Mouse (Mus musculus) ES-Bruce4 (cell line): ENCODE measurements at regions not wholly inside any gene's neighbourhood (a gene's known extent, or its start where the extent isn't known, plus 50 kb on each side); places are given as distances from the start of the nearest gene placed in this dataset.

ENCODE experiments used
- H3K27ac ChIP-seq: 2 replicates; pipeline ENCODE4 v1.5.1; 2012; ENCODE audit warnings: low read length, inconsistent platforms; ENCODE audit not compliant: insufficient read depth
- H3K27me3 ChIP-seq: 2 replicates; pipeline ENCODE4 v1.6.1; 2012; ENCODE audit warnings: mild to moderate bottlenecking, low read length, inconsistent platforms; ENCODE audit not compliant: control insufficient read depth, poor library complexity, insufficient read depth, severe bottlenecking
- H3K36me3 ChIP-seq: 2 replicates; pipeline ENCODE4 v1.6.1; 2012; ENCODE audit warnings: inconsistent platforms, mild to moderate bottlenecking, low read length, moderate library complexity; ENCODE audit not compliant: control insufficient read depth, poor library complexity, insufficient read depth, severe bottlenecking
- H3K4me1 ChIP-seq: one replicate; pipeline ENCODE4 v1.8.1; 2011; ENCODE audit warnings: low read length; ENCODE audit not compliant: control insufficient read depth, insufficient read depth
- H3K4me3 ChIP-seq: 2 replicates; pipeline ENCODE4 v1.5.1; 2011; ENCODE audit warnings: low read depth, mild to moderate bottlenecking, low read length
- H3K9ac ChIP-seq: 2 replicates; pipeline ENCODE4 v1.6.1; 2012; ENCODE audit warnings: low read depth, mild to moderate bottlenecking, inconsistent platforms; ENCODE audit not compliant: poor library complexity, severe bottlenecking
- H3K9me3 ChIP-seq: replicated peaks from 2 replicates; pipeline ENCODE4 v1.6.1; 2012; ENCODE audit warnings: mild to moderate bottlenecking, low read length, inconsistent platforms; ENCODE audit not compliant: control insufficient read depth, poor library complexity, insufficient read depth, severe bottlenecking
- CTCF ChIP-seq: IDR thresholded peaks from one replicate; pipeline ENCODE4 v1.8.1; 2011; ENCODE audit warnings: low read depth, low read length
- EP300 ChIP-seq: IDR thresholded peaks from 2 replicates; pipeline ENCODE4 v1.6.1; 2011; ENCODE audit warnings: low read depth, low read length; ENCODE audit not compliant: insufficient read depth
- POLR2A ChIP-seq: IDR thresholded peaks from one replicate; pipeline ENCODE4 v1.8.1; 2011; ENCODE audit warnings: low read length; ENCODE audit not compliant: insufficient read depth

DNA sequence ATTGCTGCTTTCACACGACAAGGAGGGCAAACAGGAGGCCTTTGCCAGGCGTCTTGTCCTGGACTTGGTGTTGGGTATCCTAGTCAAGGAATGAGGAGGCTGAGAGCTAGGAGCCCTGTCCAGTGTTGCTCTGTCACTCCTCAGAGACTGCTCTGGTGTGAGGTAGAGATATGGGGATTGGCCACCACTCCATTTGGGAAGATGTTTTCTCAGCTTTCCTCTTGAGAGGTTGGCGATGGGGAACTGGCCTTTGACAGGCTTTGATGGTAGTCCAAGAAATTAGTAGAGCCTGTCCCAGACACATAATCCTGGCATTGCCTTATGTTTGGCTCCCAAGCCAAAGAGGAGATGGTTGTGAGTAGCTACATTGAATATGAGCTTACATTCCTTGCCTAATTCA is 265.4 kb downstream of the Ttc32 start:
- TF ChIP-seq EP300 (no peak), POLR2A (no peak), CTCF (no peak)
- Histone ChIP-seq H3K9ac (no peak overlapping the region), H3K36me3 (no peaks in the 10 kb centered on the region), H3K4me1 (no peaks in the 10 kb centered on the region), H3K4me3 (no peak overlapping the region), H3K27ac (no peak overlapping the region), H3K27me3 (no peaks in the 10 kb centered on the region), H3K9me3 (no peaks in the 10 kb centered on the region)

DNA sequence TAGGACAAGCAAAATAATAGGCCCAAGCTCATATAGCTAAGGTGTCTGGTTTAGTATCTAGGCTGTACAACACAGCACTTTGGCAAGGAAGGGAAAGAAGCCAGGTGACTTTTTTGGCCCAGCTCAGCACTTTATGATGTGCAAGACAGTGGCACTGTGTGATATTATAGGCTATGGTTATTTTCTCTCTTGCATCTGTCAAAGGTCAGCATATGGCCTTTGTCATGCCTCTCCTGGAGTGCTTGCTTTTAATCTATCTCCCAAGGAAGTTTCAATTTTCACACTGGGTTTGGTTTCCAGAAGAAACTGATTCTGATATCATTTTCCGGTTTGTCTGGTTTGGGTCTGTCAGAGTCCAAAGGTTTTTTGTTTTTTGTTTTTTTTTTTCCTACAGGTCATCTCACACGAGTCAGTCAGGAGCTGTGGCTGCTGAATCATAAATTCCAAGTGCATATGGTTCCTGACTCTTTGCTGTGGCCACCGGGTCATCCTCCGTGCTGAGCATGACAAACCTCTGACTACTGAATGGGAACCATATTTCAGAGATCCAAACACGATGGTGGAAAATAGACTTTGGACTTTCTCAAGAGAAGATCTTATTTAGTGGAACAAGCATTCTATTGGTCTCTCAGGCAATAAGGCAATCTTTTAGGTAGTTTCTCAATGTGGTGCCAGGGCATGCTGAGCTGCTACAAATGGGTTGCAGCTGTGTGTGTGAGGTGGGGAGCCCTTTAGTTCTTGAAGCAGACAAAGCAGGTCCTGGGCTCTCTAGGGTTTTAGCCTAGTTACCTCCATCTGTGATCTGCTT is 269.3 kb downstream of the Ttc32 start:
- no peak overlapping the region for H3K27ac ChIP-seq

DNA sequence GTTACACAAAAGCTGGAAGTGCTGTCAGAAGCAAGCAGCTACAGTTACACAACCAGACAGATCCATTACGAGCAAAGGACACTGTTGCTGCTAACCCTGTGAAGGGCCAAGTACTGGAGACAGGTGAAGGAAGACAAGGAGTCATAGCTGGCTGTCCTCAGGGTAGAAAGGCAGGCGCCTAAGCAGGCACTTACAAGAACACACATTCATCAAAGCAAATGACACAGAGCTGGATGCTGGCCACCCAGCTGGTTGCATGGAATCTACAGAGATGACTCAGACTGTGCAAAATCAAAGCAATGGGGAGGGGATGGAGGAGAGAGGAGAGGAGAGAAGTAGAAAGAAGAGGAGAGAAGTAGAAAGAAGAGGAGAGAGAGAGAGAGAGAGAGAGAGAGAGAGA is 265.8 kb upstream of the Osr1 start:
- Histone ChIP-seq H3K27ac (no peak overlapping the region), H3K36me3 (no peaks in the 10 kb centered on the region), H3K4me1 (no peaks in the 10 kb centered on the region), H3K4me3 (no peak overlapping the region), H3K9ac (no peak overlapping the region), H3K27me3 (no peaks in the 10 kb centered on the region), H3K9me3 (no peaks in the 10 kb centered on the region)
- TF ChIP-seq EP300 (no peak), POLR2A (no peak), CTCF (no peak)

More for the DNA sequence above, 269.3 kb downstream of the Ttc32 start:
- Histone ChIP-seq H3K36me3 (no peaks in the 10 kb centered on the region), H3K27me3 (no peaks in the 10 kb centered on the region), H3K9me3 (no peaks in the 10 kb centered on the region), H3K4me1 (no peaks in the 10 kb centered on the region), H3K4me3 (no peak overlapping the region), H3K9ac (no peak overlapping the region)
- no peak for TF ChIP-seq EP300
- TF ChIP-seq POLR2A, result no peak
- TF ChIP-seq CTCF, result no peak

DNA sequence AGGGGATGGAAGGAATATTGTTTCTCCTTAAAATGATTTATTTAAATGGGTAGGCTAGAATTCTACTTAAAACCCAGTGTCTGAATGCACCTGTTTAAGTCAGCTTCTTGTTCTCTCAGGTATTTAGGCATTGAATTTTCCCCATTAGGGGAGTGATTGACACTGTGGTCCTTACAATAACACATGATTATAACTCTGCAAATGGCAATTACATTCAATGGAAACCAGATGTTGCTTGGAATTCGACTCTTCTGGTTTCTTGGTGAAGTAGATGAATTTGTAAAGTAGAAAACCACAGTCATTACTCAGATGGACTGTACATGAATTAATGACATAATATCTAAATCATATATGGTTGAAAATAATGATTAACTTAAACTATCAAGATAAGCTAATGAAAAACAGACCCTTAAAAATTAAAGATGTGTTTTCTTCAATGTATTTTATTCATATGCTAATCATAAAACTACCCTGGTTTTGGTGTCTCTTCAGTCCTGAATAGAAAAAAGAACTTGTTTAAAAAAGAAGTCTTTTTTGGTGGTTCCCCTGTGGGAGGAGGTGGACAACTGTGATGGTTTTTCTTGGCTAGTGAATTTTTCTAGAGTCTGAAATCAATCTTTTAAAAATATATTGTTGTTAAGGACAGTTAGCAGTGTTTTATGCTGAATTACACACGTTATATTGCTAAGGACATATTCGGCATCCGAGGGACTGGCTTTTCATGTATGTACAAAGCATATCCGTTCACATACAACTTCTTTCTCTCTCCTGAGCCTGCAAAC is 231.8 kb upstream of the Osr1 start:
- H3K4me3 ChIP-seq, result no peak overlapping the region
- H3K9ac ChIP-seq, result no peak overlapping the region
- H3K27me3 ChIP-seq, result no peaks in the 10 kb centered on the region
- no peak for TF ChIP-seq POLR2A
- TF ChIP-seq EP300, result no peak
- TF ChIP-seq CTCF, result no peak
- H3K4me1 ChIP-seq, result no peaks in the 10 kb centered on the region
- H3K27ac ChIP-seq, result no peak overlapping the region
- H3K36me3 ChIP-seq, result no peaks in the 10 kb centered on the region
- no peaks in the 10 kb centered on the region for H3K9me3 ChIP-seq

DNA sequence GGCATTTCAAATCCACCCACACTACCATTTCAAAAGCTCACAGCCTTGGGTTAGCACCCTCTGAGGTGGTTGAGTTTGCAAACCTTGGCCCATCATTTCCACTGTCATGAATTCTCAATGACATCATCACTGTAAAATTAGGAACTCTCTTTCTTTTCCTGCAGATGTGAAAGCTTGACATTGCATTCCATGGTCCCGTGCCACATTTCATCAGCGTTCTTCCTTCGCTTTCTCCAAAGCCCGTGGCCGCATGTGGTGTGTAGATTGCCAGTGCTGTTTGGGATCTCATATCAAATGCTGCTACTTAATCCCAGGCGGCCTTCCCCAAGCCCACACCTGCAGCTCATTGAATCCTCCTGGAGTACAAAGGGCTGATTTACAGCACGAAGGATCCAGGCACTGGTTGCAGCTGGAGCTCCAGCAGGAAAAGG is 231.1 kb upstream of the Osr1 start:
- Histone ChIP-seq H3K27me3 (no peaks in the 10 kb centered on the region), H3K4me3 (no peak overlapping the region), H3K9ac (no peak overlapping the region), H3K4me1 (no peaks in the 10 kb centered on the region), H3K27ac (no peak overlapping the region), H3K9me3 (no peaks in the 10 kb centered on the region), H3K36me3 (no peaks in the 10 kb centered on the region)
- TF ChIP-seq CTCF, result no peak
- TF ChIP-seq EP300, result no peak
- no peak for TF ChIP-seq POLR2A

DNA sequence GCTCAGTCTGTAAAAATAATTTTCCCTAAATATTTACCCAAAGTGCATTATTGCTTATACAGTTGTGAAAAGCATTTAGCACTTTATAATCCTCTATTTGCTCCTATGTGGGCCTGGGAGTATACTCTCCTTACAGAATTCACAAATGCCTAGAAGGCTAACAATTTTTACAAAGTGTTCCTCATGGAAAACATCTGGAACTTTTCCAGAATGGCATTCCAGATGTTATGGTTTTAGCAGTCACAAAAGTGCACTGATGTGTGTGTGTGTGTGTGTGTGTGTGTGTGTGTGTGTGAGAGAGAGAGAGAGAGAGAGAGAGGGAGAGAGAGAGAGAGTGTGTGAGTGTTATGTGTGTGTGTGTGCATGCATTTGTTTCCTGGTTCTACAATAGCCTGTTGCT is 229.1 kb upstream of the Osr1 start:
- Histone ChIP-seq H3K4me1 (no peaks in the 10 kb centered on the region), H3K9me3 (no peaks in the 10 kb centered on the region), H3K27me3 (no peaks in the 10 kb centered on the region), H3K27ac (no peak overlapping the region), H3K36me3 (no peaks in the 10 kb centered on the region), H3K4me3 (no peak overlapping the region), H3K9ac (no peak overlapping the region)
- no peak for TF ChIP-seq POLR2A
